Mouse (Mus musculus): ENCODE data around the gene Nxn. TPM values are rescaled to one million over a fixed set of nuclear protein-coding genes. Genes with fewer than 3 reads are reported as not detected.

Nxn gene
- polyA plus RNA-seq, 1 experiment from 2014 or later = 31.5 TPM

DNA sequence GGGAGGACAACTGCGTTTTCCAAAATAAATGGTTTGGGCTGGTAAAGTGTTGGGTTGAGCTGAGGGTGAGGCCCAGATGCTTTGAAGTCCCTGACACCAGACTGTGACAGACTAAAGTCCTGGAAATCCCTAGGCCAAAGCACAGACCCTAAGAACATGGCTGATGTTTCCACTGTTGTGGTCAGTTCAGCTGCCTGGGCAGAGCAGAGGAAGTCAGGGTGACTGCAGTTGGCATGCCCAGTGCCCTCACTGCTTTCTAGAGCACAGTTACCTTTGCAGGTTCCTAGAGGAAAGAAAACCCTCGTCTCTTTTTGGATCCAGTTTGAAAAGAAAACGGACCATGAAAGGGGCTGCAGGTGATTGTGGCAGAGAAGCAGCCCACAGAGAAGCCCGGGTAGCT, 141.6 kb downstream of the Nxn start:
- Histone ChIP-seq H3K27ac (ENCODE audit: low read depth) (no peak overlapping the region), H3K36me3 (ENCODE audit: insufficient read depth) (peaks cover 20% of the 10 kb centered on the region; the same call in 1 of the 2 replicates), H3K4me1 (ENCODE audit: insufficient read depth) (no peaks in the 10 kb centered on the region), H3K4me3 (ENCODE audit: low read depth, low read length) (no peak overlapping the region), H3K9ac (no peak overlapping the region), H3K4me2 (no peak overlapping the region), H3K9me3 (ENCODE audit: low read depth, low read length) (no peaks in the 10 kb centered on the region), H3K27me3 (ENCODE audit: insufficient read depth, low read length) (no peaks in the 10 kb centered on the region)
- 67% methylated on average over 4 of the region's 4 CpGs for WGBS
- no peak for TF ChIP-seq CTCF (IDR thresholded peaks at IDR 0.05; ENCODE audit: low read depth)
- no peak for DNase-seq
- ATAC-seq (ENCODE audit: insufficient read depth) = no peak

DNA sequence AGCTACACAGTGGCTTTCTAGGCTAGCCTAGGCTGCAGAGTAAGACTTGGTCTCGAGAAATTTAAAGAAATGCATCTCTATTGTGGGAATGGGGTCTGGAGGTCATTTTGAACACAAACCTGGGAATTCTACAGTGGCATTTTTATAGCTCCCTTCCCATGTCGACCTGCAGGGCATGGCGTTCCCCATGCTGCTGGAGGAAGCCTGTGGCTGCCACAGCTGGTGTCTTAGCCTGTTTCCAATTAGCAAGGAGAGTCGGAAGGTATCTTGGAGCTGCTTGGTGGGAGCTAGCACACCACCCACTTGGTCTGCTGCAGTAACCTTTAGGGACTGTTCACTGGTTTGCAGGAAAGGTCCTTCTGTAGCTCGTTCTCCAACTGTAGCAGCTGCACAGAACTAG, 142.8 kb downstream of the Nxn start:
- Histone ChIP-seq H3K27ac (ENCODE audit: low read depth) (no peak overlapping the region), H3K9me3 (ENCODE audit: low read depth, low read length) (no peaks in the 10 kb centered on the region), H3K4me3 (ENCODE audit: low read depth, low read length) (no peak overlapping the region), H3K36me3 (ENCODE audit: insufficient read depth) (peaks cover 17% of the 10 kb centered on the region; the same call in 1 of the 2 replicates), H3K27me3 (ENCODE audit: insufficient read depth, low read length) (no peaks in the 10 kb centered on the region), H3K9ac (no peak overlapping the region), H3K4me2 (no peak overlapping the region), H3K4me1 (ENCODE audit: insufficient read depth) (no peaks in the 10 kb centered on the region)
- ATAC-seq (ENCODE audit: insufficient read depth) (no peak), DNase-seq (no peak)
- TF ChIP-seq CTCF (IDR thresholded peaks at IDR 0.05; ENCODE audit: low read depth) = no peak
- 36% methylated on average over 5 of the region's 5 CpGs for WGBS

DNA sequence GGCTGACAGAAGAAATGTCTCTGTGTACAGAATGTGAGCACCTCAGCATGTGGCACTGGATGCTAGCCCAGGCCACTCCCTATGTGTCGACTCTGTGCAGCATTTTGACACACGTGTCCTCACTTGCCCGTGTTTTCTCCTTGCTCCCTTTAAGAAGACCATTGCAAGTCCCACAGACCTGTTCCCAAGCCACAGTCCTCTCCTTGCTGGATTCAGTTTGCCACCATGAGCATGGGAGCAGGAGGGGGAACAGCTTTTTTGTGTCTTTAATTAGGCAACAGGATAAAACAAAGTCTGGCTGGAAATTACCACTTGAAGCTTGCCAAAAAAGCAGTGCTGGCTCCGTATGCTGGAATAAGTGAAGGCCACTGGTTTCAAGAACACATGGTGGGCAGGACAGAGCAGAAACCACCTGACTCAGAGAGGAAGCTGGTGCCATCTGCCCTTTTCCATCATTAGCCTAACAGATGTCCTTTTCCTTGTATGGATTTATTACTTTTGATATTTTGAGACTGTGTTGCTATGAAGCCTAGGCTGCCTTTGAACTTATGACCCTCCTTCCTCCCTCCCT, 143.4 kb downstream of the Nxn start:
- Histone ChIP-seq H3K4me2 (no peak overlapping the region), H3K36me3 (ENCODE audit: insufficient read depth) (peaks cover 17% of the 10 kb centered on the region), H3K27ac (ENCODE audit: low read depth) (no peak overlapping the region), H3K4me1 (ENCODE audit: insufficient read depth) (no peaks in the 10 kb centered on the region), H3K9ac (no peak overlapping the region), H3K9me3 (ENCODE audit: low read depth, low read length) (no peaks in the 10 kb centered on the region), H3K27me3 (ENCODE audit: insufficient read depth, low read length) (no peaks in the 10 kb centered on the region), H3K4me3 (ENCODE audit: low read depth, low read length) (no peak overlapping the region)
- DNase-seq (no peak), ATAC-seq (ENCODE audit: insufficient read depth) (no peak)
- 60% methylated on average over 4 of the region's 4 CpGs for WGBS
- no peak for TF ChIP-seq CTCF (IDR thresholded peaks at IDR 0.05; ENCODE audit: low read depth)

DNA sequence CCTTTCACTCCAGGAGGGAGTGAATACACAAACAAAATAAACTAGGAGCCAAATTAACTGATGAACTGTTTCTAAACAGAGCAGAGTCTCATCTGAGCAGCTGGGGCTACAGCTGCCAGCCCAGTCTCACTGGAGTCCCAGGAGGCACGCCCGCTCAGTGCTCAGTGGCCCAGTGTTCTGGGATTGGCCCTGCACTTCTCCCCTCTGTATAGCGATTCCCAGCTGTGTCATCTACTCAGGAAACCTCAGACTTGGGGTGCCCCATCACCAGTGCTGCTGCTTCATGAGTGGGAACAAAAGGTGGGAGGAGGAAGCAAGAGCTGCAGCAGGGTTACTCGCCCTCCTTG, 145.0 kb downstream of the Nxn start:
- Histone ChIP-seq H3K9ac (peak overlapping the region; percentile 6; the same call in 1 of the 2 replicates), H3K4me3 (ENCODE audit: low read depth, low read length) (no peak overlapping the region), H3K27me3 (ENCODE audit: insufficient read depth, low read length) (no peaks in the 10 kb centered on the region), H3K4me2 (no peak overlapping the region), H3K27ac (ENCODE audit: low read depth) (no peak overlapping the region; the same call in 1 of the 2 replicates), H3K9me3 (ENCODE audit: low read depth, low read length) (no peaks in the 10 kb centered on the region), H3K36me3 (ENCODE audit: insufficient read depth) (peaks cover 28% of the 10 kb centered on the region), H3K4me1 (ENCODE audit: insufficient read depth) (no peaks in the 10 kb centered on the region)
- DNase-seq (peak; percentile 36), ATAC-seq (ENCODE audit: insufficient read depth) (peak; percentile 55; the same call in 1 of the 2 replicates)
- 58% methylated on average over 4 of the region's 4 CpGs for WGBS
- TF ChIP-seq CTCF (IDR thresholded peaks at IDR 0.05; ENCODE audit: low read depth) = no peak

DNA sequence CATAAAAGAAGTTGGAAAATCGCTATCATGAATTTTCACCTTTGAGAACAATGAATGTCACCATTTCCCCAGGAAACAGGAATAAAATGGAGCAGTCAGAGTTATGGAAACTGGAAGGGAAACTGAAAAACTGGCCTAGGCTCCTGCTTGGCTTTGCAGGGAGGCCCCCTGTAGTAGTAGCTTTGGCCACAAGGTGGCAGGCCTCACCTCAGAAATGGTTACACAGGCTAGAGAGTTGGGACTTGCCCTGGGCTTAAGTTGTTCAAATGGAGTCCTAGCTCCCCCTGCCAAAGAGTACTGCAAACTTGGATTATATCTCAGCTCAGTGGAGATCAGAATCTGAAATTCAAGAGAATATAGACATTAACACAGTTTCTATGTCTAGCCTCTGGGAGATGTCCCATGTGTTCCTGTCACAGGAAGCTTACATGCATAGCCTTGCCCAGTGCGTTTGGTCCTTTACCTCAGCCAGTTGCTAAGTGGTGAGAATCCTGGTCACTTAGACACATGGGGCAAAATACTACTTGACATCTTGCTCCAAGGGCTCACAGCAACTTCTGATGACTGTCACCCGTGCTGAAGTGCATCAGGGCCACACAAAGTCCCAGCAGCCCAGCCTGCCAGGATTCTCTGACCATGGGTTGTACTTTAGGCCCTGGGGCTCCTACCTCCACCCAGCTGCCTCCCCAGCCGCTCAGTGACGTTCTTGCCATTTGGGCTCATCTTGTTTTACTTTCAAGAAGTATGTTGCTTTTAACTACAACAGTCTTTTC, 145.6 kb downstream of the Nxn start:
- H3K9ac ChIP-seq = no peak overlapping the region
- H3K4me3 ChIP-seq (ENCODE audit: low read depth, low read length) = no peak overlapping the region
- no peaks in the 10 kb centered on the region for H3K4me1 ChIP-seq (ENCODE audit: insufficient read depth)
- DNase-seq (peak; percentile 95), ATAC-seq (ENCODE audit: insufficient read depth) (peak; percentile 81)
- 34% methylated on average over 5 of the region's 5 CpGs for WGBS
- TF ChIP-seq CTCF (IDR thresholded peaks at IDR 0.05; ENCODE audit: low read depth) = peak; percentile 91
- H3K27ac ChIP-seq (ENCODE audit: low read depth) = peak overlapping the region; percentile 47; the same call in 1 of the 2 replicates
- no peaks in the 10 kb centered on the region for H3K27me3 ChIP-seq (ENCODE audit: insufficient read depth, low read length)
- no peaks in the 10 kb centered on the region for H3K9me3 ChIP-seq (ENCODE audit: low read depth, low read length)
- H3K4me2 ChIP-seq = no peak overlapping the region
- peaks cover 34% of the 10 kb centered on the region for H3K36me3 ChIP-seq (ENCODE audit: insufficient read depth)

DNA sequence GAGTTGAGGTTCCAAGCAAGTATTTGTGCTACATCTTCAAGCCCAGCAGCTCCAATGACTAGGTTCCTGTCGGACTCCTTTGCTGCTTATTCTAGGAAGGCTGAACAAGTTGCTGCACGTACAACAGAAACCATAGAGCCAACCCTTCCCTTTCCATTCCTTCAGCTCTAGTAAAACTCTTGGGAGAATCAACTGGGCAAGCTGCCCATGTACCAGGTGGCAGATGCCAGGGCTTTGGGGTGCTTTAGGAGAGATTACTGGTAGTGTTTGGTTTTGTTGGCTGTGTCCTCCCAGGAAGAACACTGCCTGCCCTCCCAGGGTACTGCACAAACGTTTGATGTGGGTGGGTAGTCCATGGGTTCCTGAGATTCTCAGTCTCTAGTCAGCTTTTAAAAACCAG, 146.9 kb downstream of the Nxn start:
- no peak for ATAC-seq (ENCODE audit: insufficient read depth)
- Histone ChIP-seq H3K9ac (no peak overlapping the region), H3K27ac (ENCODE audit: low read depth) (no peak overlapping the region), H3K36me3 (ENCODE audit: insufficient read depth) (peaks cover 34% of the 10 kb centered on the region), H3K4me1 (ENCODE audit: insufficient read depth) (no peaks in the 10 kb centered on the region), H3K4me2 (no peak overlapping the region), H3K9me3 (ENCODE audit: low read depth, low read length) (no peaks in the 10 kb centered on the region), H3K4me3 (ENCODE audit: low read depth, low read length) (no peak overlapping the region), H3K27me3 (ENCODE audit: insufficient read depth, low read length) (no peaks in the 10 kb centered on the region)
- no peak for TF ChIP-seq CTCF (IDR thresholded peaks at IDR 0.05; ENCODE audit: low read depth)
- WGBS = 48% methylated on average over 3 of the region's 3 CpGs
- no peak for DNase-seq

DNA sequence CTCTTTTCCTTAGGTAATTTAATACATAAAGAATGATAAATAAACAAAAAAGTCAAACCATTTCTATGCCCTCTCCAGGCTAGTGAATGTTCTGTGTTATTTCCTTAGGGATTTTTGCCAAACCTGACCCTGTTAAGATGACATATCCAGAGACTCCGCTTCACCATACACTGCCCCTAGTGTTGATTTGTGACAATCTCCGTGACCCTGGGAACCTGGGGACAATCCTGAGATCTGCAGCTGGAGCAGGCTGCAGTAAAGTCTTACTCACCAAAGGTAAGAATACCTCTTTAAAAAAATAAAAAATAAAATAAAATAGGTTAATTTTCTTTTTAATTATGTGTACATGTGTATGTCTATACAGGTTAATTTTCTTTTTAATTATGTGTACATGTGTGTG, 151.7 kb downstream of the Nxn start:
- Histone ChIP-seq H3K36me3 (ENCODE audit: insufficient read depth) (peaks cover 38% of the 10 kb centered on the region), H3K27ac (ENCODE audit: low read depth) (no peak overlapping the region), H3K4me3 (ENCODE audit: low read depth, low read length) (no peak overlapping the region), H3K9me3 (ENCODE audit: low read depth, low read length) (no peaks in the 10 kb centered on the region), H3K9ac (no peak overlapping the region), H3K4me2 (no peak overlapping the region), H3K4me1 (ENCODE audit: insufficient read depth) (no peaks in the 10 kb centered on the region), H3K27me3 (ENCODE audit: insufficient read depth, low read length) (no peaks in the 10 kb centered on the region)
- DNase-seq (no peak), ATAC-seq (ENCODE audit: insufficient read depth) (no peak)
- 48% methylated on average over 2 of the region's 2 CpGs for WGBS
- peak; percentile 30; the same call in 1 of the 2 replicates for TF ChIP-seq CTCF (IDR thresholded peaks at IDR 0.05; ENCODE audit: low read depth)
